Mouse (Mus musculus) Muller cell, postnatal 12 days (primary cell): Measurements from ENCODE around the gene Ehbp1.

Source experiments
- DNase-seq: peaks from one replicate; pipeline ENCODE4 v3.0.0-alpha.2; 2015; ENCODE audit errors: inconsistent ontology term

Ehbp1 gene

DNA sequence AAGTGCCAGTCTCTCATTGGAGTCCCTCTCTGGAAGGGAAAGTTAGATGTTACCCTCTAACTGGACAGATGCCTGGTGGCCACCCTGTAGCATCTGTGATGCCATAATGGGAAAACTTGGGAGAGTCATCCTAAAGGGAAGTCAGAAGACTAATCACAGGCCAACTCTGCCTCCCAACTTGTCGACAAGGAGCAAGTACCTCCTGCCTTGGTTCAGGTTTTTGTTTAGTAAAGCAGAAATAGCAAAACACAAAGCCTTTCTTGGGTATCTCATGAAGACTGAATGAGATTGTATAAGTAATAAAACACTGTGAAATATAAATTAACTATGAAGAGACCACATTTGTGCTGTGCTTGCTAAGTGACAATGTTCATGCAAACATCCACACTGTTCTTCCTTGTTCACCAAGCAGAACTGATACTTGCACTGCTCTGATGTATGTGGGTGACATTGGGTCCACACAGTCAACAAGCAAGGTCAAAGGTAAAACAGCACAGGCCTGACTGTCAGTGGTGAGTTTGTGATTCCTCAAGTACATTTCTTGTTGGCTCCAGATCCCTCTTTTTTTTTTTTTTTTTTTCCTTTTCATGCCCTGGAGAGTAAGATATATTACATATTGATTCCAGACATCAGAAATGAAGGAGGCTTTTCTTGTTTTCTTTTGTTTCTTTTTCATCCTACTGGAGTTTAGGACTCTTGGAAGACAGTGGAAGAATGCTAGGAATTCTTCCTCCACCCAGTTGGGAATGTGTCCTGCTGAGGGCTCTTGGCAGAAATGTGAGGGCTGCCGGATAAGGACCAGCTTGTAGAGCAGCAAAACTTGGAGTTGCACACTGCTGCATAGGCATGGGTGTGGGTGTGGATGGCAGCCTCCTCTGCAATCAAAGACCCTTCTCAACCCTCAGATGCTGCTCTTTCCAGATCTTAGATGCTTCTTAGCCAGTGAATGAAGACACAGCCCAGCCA lies at the start of gene Ehbp1:
Gene Ehbp1 (minus strand): TSS at position 51 of the 966 bp plus-strand sequence.
- peak; percentile 61 for DNase-seq

- no peak for DNase-seq
Measured at GRCm38 (mm10) chr11:22387472-22388098, 45.5 kb upstream of the Ehbp1 start.

GRCm38 (mm10) chr11:22383532-22383931 lies 41.4 kb upstream of the Ehbp1 start:
- peak; percentile 28 for DNase-seq

- DNase-seq, result no peak
Measured at GRCm38 (mm10) chr11:22374811-22375210, 32.7 kb upstream of the Ehbp1 start.

DNA sequence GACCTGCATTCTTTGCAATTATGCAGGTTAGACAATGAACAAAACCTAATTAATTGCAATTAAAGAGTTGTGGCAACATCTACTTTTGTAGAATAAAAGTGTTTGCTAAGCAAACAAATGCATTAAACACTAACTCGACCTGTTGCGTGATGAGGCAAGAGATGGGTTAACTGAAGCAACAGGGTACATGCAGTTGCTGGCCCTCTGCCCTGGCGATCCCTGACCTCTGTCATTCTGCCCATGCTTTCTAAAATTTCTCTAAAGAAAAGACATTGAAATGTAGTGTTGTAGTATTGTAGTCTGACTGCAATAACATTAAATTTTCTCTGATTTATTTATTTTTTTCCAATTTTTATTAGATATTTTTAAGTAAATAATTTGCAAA lies 31.2 kb upstream of the Ehbp1 start:
- no peak for DNase-seq

- no peak for DNase-seq
Measured at GRCm38 (mm10) chr11:22372609-22373289, 30.7 kb upstream of the Ehbp1 start.

DNA sequence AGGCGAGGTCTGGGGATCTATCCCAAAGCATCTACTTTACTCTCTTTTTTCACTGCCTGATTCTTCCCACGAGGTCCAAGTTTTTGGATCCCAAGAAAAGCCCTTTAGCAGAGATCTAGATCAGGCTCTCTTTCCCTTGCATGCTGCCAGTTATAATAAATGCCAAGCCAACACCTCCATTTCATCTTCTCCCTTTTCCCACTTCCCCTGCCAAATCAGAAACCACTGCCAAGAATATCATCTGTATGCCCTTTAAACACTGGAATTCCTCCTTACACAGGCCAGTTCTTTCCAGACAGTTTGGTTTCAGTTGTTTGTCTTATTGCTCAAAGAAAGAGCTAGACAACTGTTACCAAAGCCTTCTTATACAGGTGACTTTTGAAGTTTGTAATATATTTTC lies 27.7 kb upstream of the Ehbp1 start:
- peak; percentile 49 for DNase-seq

- DNase-seq, result no peak
Measured at GRCm38 (mm10) chr11:22368621-22369020, 26.5 kb upstream of the Ehbp1 start.

DNA sequence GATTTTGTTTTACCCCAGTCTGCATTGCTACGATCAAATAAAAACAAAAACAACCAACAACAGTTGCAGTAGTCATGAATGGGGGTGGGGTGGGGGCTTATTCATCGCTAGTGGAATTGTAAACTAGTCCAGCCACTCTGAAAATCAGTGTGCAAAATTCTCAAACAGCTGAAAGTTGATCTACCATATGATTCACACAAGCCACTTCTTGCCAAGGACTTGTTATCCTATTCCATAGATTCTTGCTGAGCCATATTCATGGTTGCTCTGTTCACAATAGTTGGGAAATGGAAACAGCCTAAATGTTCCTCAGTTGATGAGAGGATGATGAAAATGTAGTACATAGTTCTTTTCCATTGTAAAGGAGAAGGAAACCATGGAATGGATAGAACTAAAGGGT lies 24.4 kb upstream of the Ehbp1 start:
- DNase-seq, result no peak

DNA sequence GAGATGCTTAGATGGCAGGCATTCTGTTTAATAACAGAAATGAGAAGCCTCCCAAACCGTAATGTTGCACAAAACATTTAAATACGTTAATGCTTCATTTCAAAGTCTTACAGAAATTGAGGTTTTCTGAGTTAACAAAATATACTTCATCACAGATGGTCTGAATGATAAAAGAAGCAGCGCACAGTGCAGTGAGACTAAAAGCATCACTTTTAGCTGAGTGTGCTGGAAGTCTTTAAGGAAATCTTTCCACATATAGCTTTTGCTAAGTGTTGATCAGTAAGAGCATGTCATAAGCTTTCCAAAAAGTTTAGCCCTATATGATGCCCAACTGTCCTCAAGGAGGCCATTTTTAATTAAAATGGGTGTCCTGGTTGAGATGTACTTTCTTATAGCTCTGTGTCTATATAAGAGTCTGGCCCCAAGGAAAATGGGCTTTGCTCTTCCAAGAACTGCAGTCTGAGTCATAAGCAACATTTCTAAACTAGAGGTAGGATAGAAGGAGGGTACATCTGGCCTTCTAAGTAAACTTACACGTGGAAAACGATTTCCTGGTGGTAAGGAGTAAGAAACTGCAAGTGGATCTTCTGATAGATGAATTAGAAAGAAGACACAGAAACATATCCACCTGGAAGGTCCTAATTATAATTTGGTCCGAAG lies 12.0 kb upstream of the Ehbp1 start:
- no peak for DNase-seq

- no peak for DNase-seq
Measured at GRCm38 (mm10) chr11:22349945-22350344, 7.9 kb upstream of the Ehbp1 start.

- no peak for DNase-seq
Measured at GRCm38 (mm10) chr11:22348536-22348910, 6.4 kb upstream of the Ehbp1 start.

DNA sequence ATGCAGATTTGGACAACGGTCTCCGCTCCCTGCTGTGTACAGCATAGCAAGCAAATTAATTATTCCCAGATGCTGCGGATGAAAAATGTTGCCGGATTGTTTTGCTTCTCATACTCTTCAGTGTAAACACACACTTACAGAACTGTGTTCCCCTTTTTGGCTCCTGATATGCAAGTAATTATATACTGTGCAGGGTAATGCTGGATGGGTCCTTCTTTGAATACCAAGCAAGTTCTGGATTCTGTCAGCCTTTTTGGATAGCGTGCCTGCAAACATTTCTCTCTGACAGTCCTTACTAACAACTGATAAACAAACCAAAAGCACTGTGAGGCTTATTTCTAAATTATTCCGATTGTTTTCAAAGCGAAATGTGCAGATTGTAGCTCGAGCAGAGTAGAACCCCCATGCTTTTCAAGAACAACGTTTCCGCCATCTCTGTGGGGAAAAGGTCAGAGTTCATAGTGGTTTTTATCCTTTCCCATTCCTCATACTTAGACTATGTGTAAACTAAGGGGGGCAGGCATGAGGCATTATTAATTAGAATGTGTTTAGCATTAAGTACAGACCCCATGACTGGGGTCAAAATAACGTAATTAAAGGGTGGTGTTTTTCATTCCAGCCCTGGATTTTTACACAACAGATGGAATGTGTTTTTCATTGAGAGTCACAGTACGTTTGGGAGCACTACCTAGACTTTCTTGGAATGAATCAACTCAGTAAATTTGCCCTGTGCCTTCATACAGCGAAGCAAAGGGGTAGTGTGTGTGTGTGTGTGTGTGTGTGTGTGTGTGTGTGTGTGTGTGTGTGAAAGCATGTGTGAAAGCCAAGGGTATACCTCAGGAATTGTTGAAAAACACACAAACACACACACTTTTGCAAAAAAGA lies 5.8 kb upstream of the Ehbp1 start:
- DNase-seq, result peak; percentile 26

- peak; percentile 71 for DNase-seq
Measured at GRCm38 (mm10) chr11:22327302-22327910, 14.7 kb downstream of the Ehbp1 start.

DNA sequence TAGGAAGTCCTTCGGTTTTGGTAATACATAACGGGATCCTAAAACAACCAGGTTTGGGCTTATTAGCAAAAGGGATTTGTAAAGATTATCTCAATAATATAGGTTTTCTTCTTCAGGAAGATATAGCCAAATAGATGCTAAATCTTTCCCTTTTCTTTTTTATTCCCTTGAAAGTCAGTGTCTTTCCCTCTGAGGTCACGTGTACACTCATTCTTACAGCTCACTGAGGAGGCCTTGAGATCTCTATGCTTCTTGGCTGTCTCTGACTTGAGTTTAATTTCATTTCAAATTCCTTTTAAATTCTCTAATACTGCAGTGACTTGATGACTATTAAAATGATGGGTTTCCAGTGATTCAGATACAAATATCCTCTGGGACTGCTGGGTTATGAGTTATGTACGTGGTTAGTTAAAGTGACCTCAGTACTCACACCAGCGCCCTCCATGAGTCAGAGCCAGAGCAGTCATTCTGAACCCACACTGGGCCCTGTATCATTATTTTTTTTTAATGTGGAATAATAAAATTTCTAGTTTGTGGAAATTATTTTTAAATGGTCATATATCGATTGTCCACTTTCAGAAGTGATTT lies 24.2 kb downstream of the Ehbp1 start:
- DNase-seq, result peak; percentile 56

GRCm38 (mm10) chr11:22315801-22316200 lies 26.3 kb downstream of the Ehbp1 start:
- no peak for DNase-seq

DNA sequence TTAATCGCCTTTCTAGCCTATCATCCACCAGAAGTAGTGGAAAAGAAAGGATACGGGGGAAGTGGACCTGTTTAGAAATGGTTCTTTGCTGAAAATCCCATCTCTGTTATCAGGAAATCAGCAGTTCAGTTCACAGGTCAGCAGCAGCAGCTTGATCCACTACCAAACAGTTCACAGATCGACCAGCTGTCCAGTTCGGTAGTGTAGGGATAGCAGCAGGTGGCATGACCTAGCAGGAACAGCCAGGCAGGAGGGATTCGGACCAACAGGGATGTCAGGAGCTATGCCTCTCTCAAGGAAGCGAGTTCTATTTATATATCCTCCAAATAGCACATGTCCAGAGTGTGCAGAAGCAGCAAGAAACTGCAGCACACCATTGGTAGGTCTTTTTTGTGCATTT lies 40.9 kb downstream of the Ehbp1 start:
- no peak for DNase-seq

DNA sequence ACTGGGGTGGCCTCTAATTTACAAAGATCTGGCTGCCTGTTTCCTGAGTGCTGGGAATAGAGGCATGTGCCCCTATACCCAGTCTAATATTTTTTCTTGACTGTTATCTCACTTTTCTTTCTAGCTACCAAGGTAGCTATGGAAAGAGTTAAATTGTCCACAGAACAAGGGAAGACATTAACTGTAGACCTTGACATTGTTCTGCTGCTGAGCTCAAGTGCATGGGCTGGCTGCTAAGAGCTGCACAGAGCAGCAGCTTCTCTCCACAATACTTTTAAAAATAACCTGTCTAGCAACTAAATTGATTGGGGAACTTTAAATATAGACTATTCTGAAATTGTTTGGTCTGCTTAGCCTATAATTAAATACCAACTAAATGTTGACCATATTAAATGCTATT lies 52.9 kb downstream of the Ehbp1 start:
- no peak for DNase-seq

- no peak for DNase-seq
Measured at GRCm38 (mm10) chr11:22287513-22287900, 54.6 kb downstream of the Ehbp1 start.

- peak; percentile 99 for DNase-seq
Measured at GRCm38 (mm10) chr11:22286885-22287512, 55.1 kb downstream of the Ehbp1 start.
